Mouse (Mus musculus): ENCODE measurements around the gene Srsf11.

Srsf11 gene

GRCm38 (mm10) chr3:158009762-158010320 is 26.6 kb downstream of the Srsf11 start:
- Histone ChIP-seq H3K4me1 (replicated peaks; ENCODE audit: low read depth, low read length) (peaks cover 6% of the 10 kb centered on the region; the same call in 1 of the 2 replicates), H3K27me3 (ENCODE audit: insufficient read depth, low read length) (no peaks in the 10 kb centered on the region), H3K36me3 (ENCODE audit: insufficient read depth, low read length) (peaks cover 81% of the 10 kb centered on the region), H3K9me3 (ENCODE audit: low read length) (no peaks in the 10 kb centered on the region), H3K4me3 (replicated peaks; ENCODE audit: low read length) (no peak overlapping the region)
- TF ChIP-seq POU5F1 (IDR thresholded peaks at IDR 0.05; ENCODE audit: borderline replicate concordance, low read length): no peak
- TF ChIP-seq CTCF (conservative IDR thresholded peaks at IDR 0.05; ENCODE audit: low read length): no peak
- no peak for TF ChIP-seq NANOG (IDR thresholded peaks at IDR 0.05; ENCODE audit: borderline replicate concordance, low read length)

GRCm38 (mm10) chr3:158008647-158009046 is 27.8 kb downstream of the Srsf11 start:
- no peaks in the 10 kb centered on the region for H3K27me3 ChIP-seq (ENCODE audit: insufficient read depth, low read length)
- H3K4me1 ChIP-seq (replicated peaks; ENCODE audit: low read depth, low read length): peaks cover 6% of the 10 kb centered on the region; the same call in 1 of the 2 replicates
- no peaks in the 10 kb centered on the region for H3K9me3 ChIP-seq (ENCODE audit: low read length)
- H3K4me3 ChIP-seq (replicated peaks; ENCODE audit: low read length): no peak overlapping the region
- H3K36me3 ChIP-seq (ENCODE audit: insufficient read depth, low read length): peaks cover 80% of the 10 kb centered on the region
- TF ChIP-seq POU5F1 (IDR thresholded peaks at IDR 0.05; ENCODE audit: borderline replicate concordance, low read length): no peak
- TF ChIP-seq NANOG (IDR thresholded peaks at IDR 0.05; ENCODE audit: borderline replicate concordance, low read length): no peak
- TF ChIP-seq CTCF (conservative IDR thresholded peaks at IDR 0.05; ENCODE audit: low read length): no peak

- TF ChIP-seq POU5F1 (IDR thresholded peaks at IDR 0.05; ENCODE audit: borderline replicate concordance, low read length) (no peak), NANOG (IDR thresholded peaks at IDR 0.05; ENCODE audit: borderline replicate concordance, low read length) (no peak), CTCF (conservative IDR thresholded peaks at IDR 0.05; ENCODE audit: low read length) (no peak)
- Histone ChIP-seq H3K27me3 (ENCODE audit: insufficient read depth, low read length) (no peaks in the 10 kb centered on the region), H3K4me3 (replicated peaks; ENCODE audit: low read length) (no peak overlapping the region), H3K36me3 (ENCODE audit: insufficient read depth, low read length) (peaks cover 74% of the 10 kb centered on the region), H3K9me3 (ENCODE audit: low read length) (no peaks in the 10 kb centered on the region), H3K4me1 (replicated peaks; ENCODE audit: low read depth, low read length) (no peaks in the 10 kb centered on the region)
These were observed 37.6 kb downstream of the Srsf11 start for GRCm38 (mm10) chr3:157998742-157999369.

- no peak overlapping the region for H3K4me3 ChIP-seq (replicated peaks; ENCODE audit: low read length)
- no peak for TF ChIP-seq NANOG (IDR thresholded peaks at IDR 0.05; ENCODE audit: borderline replicate concordance, low read length)
- H3K4me1 ChIP-seq (replicated peaks; ENCODE audit: low read depth, low read length): no peaks in the 10 kb centered on the region
- H3K36me3 ChIP-seq (ENCODE audit: insufficient read depth, low read length): peaks cover 67% of the 10 kb centered on the region
- no peaks in the 10 kb centered on the region for H3K27me3 ChIP-seq (ENCODE audit: insufficient read depth, low read length)
- H3K9me3 ChIP-seq (ENCODE audit: low read length): no peaks in the 10 kb centered on the region
These were observed 40.7 kb downstream of the Srsf11 start for GRCm38 (mm10) chr3:157995726-157996125.

- Histone ChIP-seq H3K27me3 (ENCODE audit: insufficient read depth, low read length) (no peaks in the 10 kb centered on the region), H3K4me1 (replicated peaks; ENCODE audit: low read depth, low read length) (no peaks in the 10 kb centered on the region), H3K9me3 (ENCODE audit: low read length) (no peaks in the 10 kb centered on the region), H3K36me3 (ENCODE audit: insufficient read depth, low read length) (peaks cover 73% of the 10 kb centered on the region), H3K4me3 (replicated peaks; ENCODE audit: low read length) (no peak overlapping the region)
- no peak for TF ChIP-seq CTCF (conservative IDR thresholded peaks at IDR 0.05; ENCODE audit: low read length)
- no peak for TF ChIP-seq NANOG (IDR thresholded peaks at IDR 0.05; ENCODE audit: borderline replicate concordance, low read length)
- no peak for TF ChIP-seq POU5F1 (IDR thresholded peaks at IDR 0.05; ENCODE audit: borderline replicate concordance, low read length)
These were observed 43.1 kb downstream of the Srsf11 start for GRCm38 (mm10) chr3:157993322-157993721.

- H3K4me1 ChIP-seq (replicated peaks; ENCODE audit: low read depth, low read length): peaks cover 28% of the 10 kb centered on the region
- no peaks in the 10 kb centered on the region for H3K9me3 ChIP-seq (ENCODE audit: low read length)
- H3K4me3 ChIP-seq (replicated peaks; ENCODE audit: low read length): no peak overlapping the region
- peaks cover 36% of the 10 kb centered on the region for H3K36me3 ChIP-seq (ENCODE audit: insufficient read depth, low read length)
- no peaks in the 10 kb centered on the region for H3K27me3 ChIP-seq (ENCODE audit: insufficient read depth, low read length)
- TF ChIP-seq POU5F1 (IDR thresholded peaks at IDR 0.05; ENCODE audit: borderline replicate concordance, low read length) (no peak), NANOG (IDR thresholded peaks at IDR 0.05; ENCODE audit: borderline replicate concordance, low read length) (no peak), CTCF (conservative IDR thresholded peaks at IDR 0.05; ENCODE audit: low read length) (no peak)
These were observed 56.8 kb downstream of the Srsf11 start for GRCm38 (mm10) chr3:157979619-157980018.

GRCm38 (mm10) chr3:157973236-157973635 is 63.2 kb downstream of the Srsf11 start:
- no peak for TF ChIP-seq NANOG (IDR thresholded peaks at IDR 0.05; ENCODE audit: borderline replicate concordance, low read length)
- TF ChIP-seq POU5F1 (IDR thresholded peaks at IDR 0.05; ENCODE audit: borderline replicate concordance, low read length): no peak
- 0 out of 2 replicates have a peak, but pooled peaks have one; percentile 9 for TF ChIP-seq CTCF (conservative IDR thresholded peaks at IDR 0.05; ENCODE audit: low read length)
- Histone ChIP-seq H3K4me1 (replicated peaks; ENCODE audit: low read depth, low read length) (no peaks in the 10 kb centered on the region), H3K4me3 (replicated peaks; ENCODE audit: low read length) (no peak overlapping the region), H3K9me3 (ENCODE audit: low read length) (no peaks in the 10 kb centered on the region), H3K36me3 (ENCODE audit: insufficient read depth, low read length) (peaks cover 24% of the 10 kb centered on the region), H3K27me3 (ENCODE audit: insufficient read depth, low read length) (no peaks in the 10 kb centered on the region)

- TF ChIP-seq NANOG (IDR thresholded peaks at IDR 0.05; ENCODE audit: borderline replicate concordance, low read length) (no peak), CTCF (conservative IDR thresholded peaks at IDR 0.05; ENCODE audit: low read length) (no peak), POU5F1 (IDR thresholded peaks at IDR 0.05; ENCODE audit: borderline replicate concordance, low read length) (no peak)
- peaks cover 22% of the 10 kb centered on the region for H3K36me3 ChIP-seq (ENCODE audit: insufficient read depth, low read length)
- H3K4me3 ChIP-seq (replicated peaks; ENCODE audit: low read length): no peak overlapping the region
- no peaks in the 10 kb centered on the region for H3K9me3 ChIP-seq (ENCODE audit: low read length)
- H3K4me1 ChIP-seq (replicated peaks; ENCODE audit: low read depth, low read length): no peaks in the 10 kb centered on the region
- H3K27me3 ChIP-seq (ENCODE audit: insufficient read depth, low read length): no peaks in the 10 kb centered on the region
These were observed 65.3 kb downstream of the Srsf11 start for GRCm38 (mm10) chr3:157971151-157971550.

Data from E14TG2a.4 (cell line).